Mouse (Mus musculus) forebrain, embryonic 13.5 days (tissue): ENCODE measurements around the gene Slc39a7. TPM values are rescaled to one million over a fixed set of nuclear protein-coding genes. Genes with fewer than 3 reads are reported as not detected.

Experiments
- ATAC-seq: fragments of 200-750 bp; cut with Nextera tagmentation; 2 replicates; pipeline ENCODE4 v1.8.0; 2017
- H3K27ac ChIP-seq: fragments of 300-500 bp; sonication (generic); 2 replicates; pipeline ENCODE4 v1.5.1; 2015; ENCODE audit warnings: inconsistent platforms, mild to moderate bottlenecking, moderate library complexity
- H3K27me3 ChIP-seq: fragments of 300-500 bp; sonication (generic); 2 replicates; pipeline ENCODE4 v1.6.1; 2015; ENCODE audit warnings: mild to moderate bottlenecking, inconsistent platforms
- H3K36me3 ChIP-seq: fragments of 300-500 bp; sonication (generic); 2 replicates; pipeline ENCODE4 v1.6.1; 2015; ENCODE audit warnings: mild to moderate bottlenecking, inconsistent platforms; ENCODE audit not compliant: poor library complexity, severe bottlenecking
- H3K4me1 ChIP-seq: fragments of 300-500 bp; sonication (generic); 2 replicates; pipeline ENCODE4 v1.6.1; 2015; ENCODE audit warnings: inconsistent platforms
- H3K4me2 ChIP-seq: fragments of 300-500 bp; sonication (generic); 2 replicates; pipeline ENCODE4 v1.6.1; 2015; ENCODE audit warnings: inconsistent platforms, mild to moderate bottlenecking, moderate library complexity
- H3K4me3 ChIP-seq: fragments of 300-500 bp; sonication (generic); 2 replicates; pipeline ENCODE4 v1.5.1; 2015; ENCODE audit warnings: mild to moderate bottlenecking, inconsistent platforms
- H3K9ac ChIP-seq: fragments of 300-500 bp; sonication (generic); 2 replicates; pipeline ENCODE4 v1.6.1; 2015; ENCODE audit warnings: mild to moderate bottlenecking, inconsistent platforms
- H3K9me3 ChIP-seq: fragments of 300-500 bp; sonication (generic); replicated peaks from 2 replicates; pipeline ENCODE4 v1.6.1; 2016; ENCODE audit warnings: inconsistent platforms
- WGBS: fragments of 180-500 bp; shearing (Covaris S2); methylation state at CpG from one replicate; pipeline ENCODE4 v1.1.7; 2015; 5-methylcytosine and 5-hydroxymethylcytosine counted together
- polyA plus RNA-seq: library from polyadenylated mRNA; unstranded; fragments of >200 nt; fragmentation: Nextera tagmentation; extraction: Ambion mirVana; gene quantifications from 2 replicates; pipeline ENCODE4 v1.2.1, GENCODE M21; 2015

Gene Slc39a7
- polyA plus RNA-seq, 1 experiment from 2014 or later: 139 TPM

DNA sequence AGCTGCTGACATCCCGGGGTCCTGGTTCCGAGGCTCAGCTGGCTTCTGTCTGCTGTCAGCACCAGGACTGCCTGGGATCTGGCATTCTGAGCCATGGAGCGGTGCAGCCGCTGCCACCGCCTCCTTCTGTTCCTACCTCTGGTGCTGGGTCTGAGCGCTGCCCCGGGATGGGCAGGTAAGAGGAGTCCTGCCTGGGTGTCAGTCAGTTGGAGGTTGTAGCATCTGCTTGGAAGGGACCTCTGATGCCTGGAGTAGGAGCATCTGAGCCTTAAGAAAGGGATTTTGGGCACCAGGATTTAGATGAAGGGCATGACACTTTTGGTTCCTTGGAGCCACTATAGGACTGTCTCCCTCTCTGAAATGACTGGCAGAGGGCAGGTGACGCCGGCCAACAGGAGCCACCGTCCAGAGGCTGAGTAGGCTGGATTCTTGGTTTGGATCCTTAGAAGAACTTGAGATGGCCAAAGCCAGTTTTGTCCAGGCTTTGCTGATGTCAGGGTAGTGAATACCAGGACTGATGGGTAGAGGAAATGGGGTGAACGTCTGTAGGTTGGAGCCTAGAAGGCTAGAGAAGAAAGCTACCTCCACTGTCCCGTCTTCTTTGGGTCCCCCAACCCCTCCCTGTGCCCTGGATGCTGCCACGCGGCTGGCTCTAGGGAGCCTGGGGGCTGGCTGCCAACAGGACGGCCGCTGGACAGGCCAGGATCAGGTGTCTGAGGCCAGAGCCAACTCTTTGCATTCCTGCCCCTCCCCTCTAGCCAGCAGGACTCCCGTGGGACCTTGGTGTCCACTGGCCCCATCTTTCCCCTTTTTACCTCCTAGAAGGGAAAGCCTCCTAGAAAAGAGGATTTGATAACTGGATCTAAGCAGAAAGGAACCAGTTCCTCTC is 8.3 kb upstream of the Slc39a7 start:
- ATAC-seq: peak; percentile 11
- Histone ChIP-seq H3K27ac (no peak overlapping the region), H3K4me1 (peaks cover 36% of the 10 kb centered on the region), H3K4me3 (peak overlapping the region; percentile 36), H3K9me3 (no peaks in the 10 kb centered on the region), H3K36me3 (peaks cover 32% of the 10 kb centered on the region), H3K27me3 (0 out of 2 replicates have a peak, but pooled peaks cover 7% of the 10 kb centered on the region), H3K4me2 (peak overlapping the region; percentile 71), H3K9ac (peak overlapping the region; percentile 66)
- 30% methylated on average over 17 of the region's 17 CpGs for WGBS

DNA sequence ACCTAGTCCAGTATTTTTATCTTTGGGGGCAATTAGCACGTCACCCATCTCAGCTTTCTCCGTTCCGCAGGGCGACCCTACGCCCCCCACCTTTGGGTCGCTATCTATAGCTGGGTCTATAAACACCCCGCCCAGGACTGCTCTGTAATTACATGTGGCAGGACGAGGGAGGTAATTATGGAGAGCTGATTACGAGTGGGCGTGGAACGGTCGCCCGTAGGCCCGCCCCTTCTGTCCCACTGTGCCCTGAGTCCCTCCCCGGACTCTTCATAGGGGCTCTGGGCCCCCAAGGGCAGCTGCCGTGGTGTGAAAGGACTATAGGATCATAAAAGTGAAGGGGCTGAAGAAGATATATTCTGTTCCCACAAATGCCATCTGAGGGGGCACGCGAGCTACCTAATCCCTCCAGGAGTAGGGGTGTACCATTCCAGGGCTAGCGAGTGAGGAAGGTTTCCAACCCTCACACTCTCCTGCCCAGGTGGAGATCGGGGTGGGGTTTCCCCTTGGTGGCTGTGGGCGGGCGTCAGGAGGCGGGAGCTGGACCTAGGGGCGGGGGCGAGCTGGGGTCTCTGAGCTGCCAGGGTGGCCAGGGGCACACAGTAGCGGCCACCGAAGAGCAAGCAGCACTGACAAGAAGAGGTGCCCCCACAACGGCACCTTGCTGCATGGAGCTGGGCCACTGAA is 7.5 kb upstream of the Slc39a7 start, which contains the start of gene Col11a2:
Gene Col11a2 (plus strand): TSS at position 560 of the 684 bp plus-strand sequence.
- peaks cover 40% of the 10 kb centered on the region for H3K36me3 ChIP-seq
- H3K27me3 ChIP-seq: 0 out of 2 replicates have a peak, but pooled peaks cover 7% of the 10 kb centered on the region
- no peaks in the 10 kb centered on the region for H3K9me3 ChIP-seq
- H3K4me1 ChIP-seq: peaks cover 37% of the 10 kb centered on the region
- WGBS: 5% methylated on average over 28 of the region's 28 CpGs
- H3K4me3 ChIP-seq: peak within 1 kb of the TSS; percentile 36
- peak within 1 kb of the TSS; percentile 31 for H3K27ac ChIP-seq
- peak within 1 kb of the TSS; percentile 66 for H3K9ac ChIP-seq
- peak within 1 kb of the TSS; percentile 71 for H3K4me2 ChIP-seq
- ATAC-seq: peak; percentile 75

DNA sequence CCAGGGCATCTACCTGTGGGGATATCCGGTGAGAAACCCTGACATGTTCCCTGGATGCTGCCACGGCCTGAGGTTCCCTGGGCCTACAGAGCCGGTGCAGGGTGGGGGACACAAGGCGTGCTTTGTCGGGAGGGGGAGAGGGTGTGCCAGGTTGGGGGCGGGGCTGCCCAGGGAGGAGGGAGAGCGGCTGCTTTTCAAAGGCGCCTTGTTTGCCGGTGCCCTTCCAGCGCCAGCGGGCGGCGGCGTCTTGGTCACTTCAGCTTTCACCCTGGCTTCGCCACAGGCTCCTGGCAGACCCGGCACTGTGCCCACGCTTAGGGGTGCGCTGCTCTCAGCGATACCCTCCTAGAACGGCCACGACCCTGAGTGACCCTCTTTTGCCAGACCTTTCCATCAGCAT is 7.0 kb upstream of the Slc39a7 start:
- H3K27me3 ChIP-seq: 0 out of 2 replicates have a peak, but pooled peaks cover 7% of the 10 kb centered on the region
- H3K4me3 ChIP-seq: peak overlapping the region; percentile 36
- H3K27ac ChIP-seq: peak overlapping the region; percentile 31
- WGBS: 3% methylated on average over 14 of the region's 21 CpGs
- H3K9me3 ChIP-seq: no peaks in the 10 kb centered on the region
- H3K4me2 ChIP-seq: peak overlapping the region; percentile 71
- H3K9ac ChIP-seq: peak overlapping the region; percentile 66
- peaks cover 43% of the 10 kb centered on the region for H3K4me1 ChIP-seq
- H3K36me3 ChIP-seq: peaks cover 42% of the 10 kb centered on the region
- ATAC-seq: peak; percentile 48; the same call in 1 of the 2 replicates

DNA sequence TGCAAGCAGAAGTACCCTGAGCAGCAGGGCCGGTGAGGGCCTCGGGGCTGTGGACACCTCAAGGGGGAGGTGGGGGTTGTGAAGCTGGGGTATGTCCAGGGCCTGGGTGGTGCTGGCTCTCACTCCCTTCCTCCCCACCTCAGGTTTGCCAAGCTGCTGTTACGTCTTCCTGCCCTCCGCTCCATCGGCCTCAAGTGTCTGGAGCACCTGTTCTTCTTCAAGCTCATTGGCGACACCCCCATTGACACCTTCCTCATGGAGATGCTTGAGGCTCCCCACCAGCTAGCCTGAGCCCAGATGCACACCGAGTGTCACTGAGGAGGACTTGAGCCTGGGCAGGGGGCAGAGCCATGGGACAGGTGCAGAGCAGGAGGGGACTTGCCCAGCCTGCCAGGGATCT is 5.8 kb upstream of the Slc39a7 start:
- no peaks in the 10 kb centered on the region for H3K9me3 ChIP-seq
- no peak for ATAC-seq
- no peak overlapping the region for H3K4me2 ChIP-seq
- no peak overlapping the region for H3K4me3 ChIP-seq
- H3K9ac ChIP-seq: no peak overlapping the region
- H3K4me1 ChIP-seq: peaks cover 54% of the 10 kb centered on the region
- 0 out of 2 replicates have a peak, but pooled peaks cover 7% of the 10 kb centered on the region for H3K27me3 ChIP-seq
- WGBS: 90% methylated on average over 7 of the region's 7 CpGs
- H3K36me3 ChIP-seq: peaks cover 42% of the 10 kb centered on the region
- H3K27ac ChIP-seq: no peak overlapping the region

DNA sequence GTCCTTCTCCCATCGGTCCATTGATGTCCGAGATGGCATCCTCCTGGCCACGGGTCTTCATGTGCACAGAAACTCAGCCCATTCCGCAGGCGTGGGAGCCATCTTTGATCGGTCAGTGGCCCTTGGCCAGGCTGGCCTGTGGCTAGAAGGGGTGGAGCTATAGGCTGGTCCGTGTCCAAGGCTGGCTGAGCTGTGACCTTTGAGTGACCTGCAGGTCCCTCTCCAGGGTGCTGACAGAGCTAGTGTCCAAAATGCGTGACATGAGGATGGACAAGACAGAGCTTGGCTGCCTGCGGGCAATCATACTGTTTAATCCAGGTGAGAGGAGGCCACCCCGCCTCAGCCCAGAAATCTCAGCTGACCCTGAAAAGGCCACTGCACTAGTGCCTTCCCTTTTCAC is 5.2 kb upstream of the Slc39a7 start:
- H3K4me2 ChIP-seq: no peak overlapping the region
- H3K4me3 ChIP-seq: no peak overlapping the region
- no peak for ATAC-seq

DNA sequence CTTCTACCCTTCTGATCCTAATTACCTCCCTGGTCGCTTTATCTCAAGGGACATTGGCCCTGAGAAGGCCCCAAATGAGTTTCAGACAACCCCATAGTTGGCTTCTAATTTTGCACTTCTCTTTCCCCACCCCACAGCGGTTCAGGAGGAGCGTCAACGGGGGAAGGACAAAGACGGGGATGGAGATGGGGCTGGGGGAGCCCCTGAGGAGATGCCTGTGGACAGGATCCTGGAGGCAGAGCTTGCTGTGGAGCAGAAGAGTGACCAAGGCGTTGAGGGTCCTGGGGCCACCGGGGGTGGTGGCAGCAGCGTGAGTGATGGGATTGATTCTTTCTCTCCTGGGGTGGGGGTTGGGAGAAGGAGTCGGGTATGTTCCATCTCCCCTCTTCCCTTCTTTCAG is 4.0 kb upstream of the Slc39a7 start:
- WGBS: 88% methylated on average over 9 of the region's 9 CpGs
- Histone ChIP-seq H3K4me1 (peaks cover 51% of the 10 kb centered on the region), H3K27ac (no peak overlapping the region), H3K9ac (no peak overlapping the region), H3K9me3 (no peaks in the 10 kb centered on the region), H3K36me3 (peaks cover 42% of the 10 kb centered on the region), H3K27me3 (0 out of 2 replicates have a peak, but pooled peaks cover 7% of the 10 kb centered on the region), H3K4me2 (no peak overlapping the region), H3K4me3 (no peak overlapping the region)
- no peak for ATAC-seq

More for the DNA sequence above, 5.2 kb upstream of the Slc39a7 start:
- no peak overlapping the region for H3K9ac ChIP-seq
- no peaks in the 10 kb centered on the region for H3K9me3 ChIP-seq
- H3K27ac ChIP-seq: no peak overlapping the region
- 83% methylated on average over 10 of the region's 10 CpGs for WGBS
- 0 out of 2 replicates have a peak, but pooled peaks cover 7% of the 10 kb centered on the region for H3K27me3 ChIP-seq
- H3K4me1 ChIP-seq: peaks cover 54% of the 10 kb centered on the region
- peaks cover 42% of the 10 kb centered on the region for H3K36me3 ChIP-seq

DNA sequence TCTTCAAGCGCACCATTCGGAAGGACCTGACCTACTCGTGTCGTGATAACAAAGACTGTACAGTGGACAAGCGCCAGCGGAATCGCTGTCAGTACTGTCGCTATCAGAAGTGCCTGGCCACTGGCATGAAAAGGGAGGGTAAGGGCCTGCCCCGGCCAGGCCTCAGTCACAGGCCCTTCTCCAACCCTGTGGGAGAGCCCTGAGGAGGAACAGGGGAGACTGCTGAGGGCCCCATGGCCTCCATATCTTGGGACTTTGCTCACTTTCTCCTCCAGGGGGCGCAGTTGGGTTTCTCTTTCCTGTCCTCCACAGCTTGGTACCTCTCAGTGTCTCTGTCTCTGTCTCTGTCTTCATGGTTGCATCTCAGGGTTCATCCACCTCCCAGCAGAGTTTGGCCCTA is 2.6 kb upstream of the Slc39a7 start:
- no peak overlapping the region for H3K9ac ChIP-seq
- H3K4me2 ChIP-seq: no peak overlapping the region
- H3K36me3 ChIP-seq: peaks cover 52% of the 10 kb centered on the region
- H3K9me3 ChIP-seq: no peaks in the 10 kb centered on the region
- H3K4me1 ChIP-seq: peaks cover 54% of the 10 kb centered on the region
- 78% methylated on average over 10 of the region's 10 CpGs for WGBS
- ATAC-seq: no peak
- no peak overlapping the region for H3K4me3 ChIP-seq
- no peak overlapping the region for H3K27ac ChIP-seq
- no peaks in the 10 kb centered on the region for H3K27me3 ChIP-seq

DNA sequence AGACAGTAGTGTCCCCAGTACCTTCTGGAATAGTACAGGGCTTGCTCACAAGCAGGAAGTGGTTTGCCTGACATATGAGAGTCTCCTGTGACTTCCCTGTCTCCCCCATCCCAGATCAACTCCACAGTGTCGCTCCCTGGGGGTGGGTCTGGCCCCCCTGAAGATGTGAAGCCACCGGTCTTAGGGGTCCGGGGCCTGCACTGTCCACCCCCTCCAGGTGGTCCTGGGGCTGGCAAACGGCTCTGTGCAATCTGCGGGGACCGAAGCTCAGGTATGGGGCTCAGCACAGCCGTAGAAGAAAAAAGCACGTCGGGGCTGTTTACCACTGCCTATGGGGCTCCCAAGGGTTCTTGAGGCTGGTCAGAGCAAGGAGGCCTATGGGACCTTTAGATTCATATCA is 2.0 kb upstream of the Slc39a7 start:
- Histone ChIP-seq H3K9ac (peak overlapping the region; percentile 94; the same call in 1 of the 2 replicates), H3K27ac (no peak overlapping the region), H3K27me3 (no peaks in the 10 kb centered on the region), H3K4me3 (peak overlapping the region; percentile 87; the same call in 1 of the 2 replicates), H3K9me3 (no peaks in the 10 kb centered on the region), H3K36me3 (peaks cover 59% of the 10 kb centered on the region), H3K4me1 (peaks cover 54% of the 10 kb centered on the region), H3K4me2 (peak overlapping the region; percentile 99)
- WGBS: 94% methylated on average over 9 of the region's 9 CpGs
- no peak for ATAC-seq

DNA sequence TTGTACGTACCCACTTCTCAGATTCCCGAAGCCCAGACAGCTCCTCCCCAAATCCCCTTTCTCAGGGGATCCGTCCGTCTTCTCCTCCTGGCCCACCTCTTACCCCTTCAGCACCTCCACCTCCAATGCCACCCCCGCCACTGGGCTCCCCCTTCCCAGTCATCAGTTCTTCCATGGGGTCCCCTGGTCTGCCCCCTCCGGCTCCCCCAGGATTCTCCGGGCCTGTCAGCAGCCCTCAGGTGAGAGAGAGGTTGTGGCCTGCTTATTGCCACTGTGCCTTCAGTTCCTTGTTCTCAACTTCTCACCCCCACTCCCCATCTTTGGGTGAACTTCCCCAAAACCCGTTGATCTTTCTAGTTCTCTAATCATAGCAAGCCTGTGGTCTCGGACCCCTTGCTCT is 1.3 kb upstream of the Slc39a7 start:
- Histone ChIP-seq H3K9ac (peak overlapping the region; percentile 94), H3K27ac (peak overlapping the region; percentile 97; the same call in 1 of the 2 replicates), H3K9me3 (no peaks in the 10 kb centered on the region), H3K27me3 (no peaks in the 10 kb centered on the region), H3K4me2 (peak overlapping the region; percentile 99), H3K4me3 (peak overlapping the region; percentile 87), H3K36me3 (peaks cover 58% of the 10 kb centered on the region), H3K4me1 (peaks cover 53% of the 10 kb centered on the region)
- WGBS: 64% methylated on average over 8 of the region's 9 CpGs
- no peak for ATAC-seq

DNA sequence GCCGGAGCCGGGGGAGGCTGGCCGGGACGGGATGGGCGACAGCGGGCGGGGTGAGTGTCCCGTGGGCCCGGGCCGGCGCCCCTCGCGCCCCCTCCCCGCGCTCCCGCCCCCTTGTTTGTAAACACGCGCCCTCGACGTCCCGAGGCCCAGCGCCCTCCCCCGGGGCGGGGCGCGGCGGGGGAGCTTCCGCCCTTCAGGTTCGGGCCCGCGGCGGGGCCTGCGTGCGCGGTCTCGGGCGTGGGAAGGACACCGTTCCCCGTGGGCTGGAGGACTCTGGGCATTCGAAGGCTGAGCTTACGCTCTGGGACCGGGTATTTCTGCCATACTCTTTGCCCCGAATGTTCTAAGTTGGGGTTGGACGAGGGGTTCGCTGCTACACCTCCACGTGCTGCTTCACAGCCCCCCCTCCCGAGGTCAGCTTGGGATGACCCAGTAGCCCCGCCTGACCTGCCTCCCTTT is 721 bp upstream of the Slc39a7 start:
- no peaks in the 10 kb centered on the region for H3K27me3 ChIP-seq
- H3K9me3 ChIP-seq: no peaks in the 10 kb centered on the region
- ATAC-seq: 0 out of 2 replicates have a peak, but pooled peaks have one; percentile 1
- WGBS: 0% methylated on average over 20 of the region's 48 CpGs
- peak overlapping the region; percentile 99 for H3K4me2 ChIP-seq
- H3K27ac ChIP-seq: peak overlapping the region; percentile 97
- peak overlapping the region; percentile 94 for H3K9ac ChIP-seq
- H3K36me3 ChIP-seq: peaks cover 52% of the 10 kb centered on the region
- H3K4me3 ChIP-seq: peak overlapping the region; percentile 87
- H3K4me1 ChIP-seq: peaks cover 55% of the 10 kb centered on the region

DNA sequence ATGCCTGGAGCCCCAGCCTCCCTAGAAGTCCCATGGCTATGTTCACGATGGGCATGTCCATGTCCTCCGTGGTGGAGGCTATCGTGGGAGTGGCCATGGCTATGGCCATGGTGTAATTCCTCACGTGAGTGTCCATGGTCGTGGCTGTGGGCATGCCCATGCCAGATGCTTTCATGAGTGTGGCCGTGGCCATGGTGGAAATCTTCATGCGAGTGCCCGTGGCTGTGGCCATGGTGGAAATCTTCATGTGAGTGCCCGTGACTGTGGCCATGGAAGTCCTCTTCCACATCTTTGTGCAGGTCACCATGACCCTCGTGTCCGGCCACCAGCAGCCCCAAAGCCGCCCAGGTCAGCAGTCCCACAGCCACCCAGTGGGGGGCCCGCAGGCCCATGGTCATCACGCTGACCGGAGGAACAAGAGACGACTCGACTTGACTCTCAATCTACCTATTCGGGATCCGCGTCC is 588 bp downstream of the Slc39a7 start:
- WGBS: 7% methylated on average over 20 of the region's 20 CpGs
- Histone ChIP-seq H3K4me3 (peak overlapping the region; percentile 87), H3K9me3 (no peaks in the 10 kb centered on the region), H3K27ac (peak overlapping the region; percentile 97), H3K4me1 (peaks cover 68% of the 10 kb centered on the region), H3K4me2 (peak overlapping the region; percentile 99), H3K27me3 (no peaks in the 10 kb centered on the region), H3K9ac (peak overlapping the region; percentile 94), H3K36me3 (peaks cover 38% of the 10 kb centered on the region)
- ATAC-seq: no peak
